Mouse (Mus musculus): ENCODE results near the gene Enthd1. TPM values are rescaled to one million over a fixed set of nuclear protein-coding genes. Genes with fewer than 3 reads are reported as not detected.
A peak's percentile ranks its signal among the peaks of the same experiment; 100 is the strongest.

The Enthd1 gene
- polyA plus RNA-seq, 1 experiment from 2014 or later = not detected

GRCm38 (mm10) chr15:80572811-80573520 lies 8.0 kb upstream of the Enthd1 start:
- ChIA-PET POLR2A (no interaction called here), CTCF (no interaction called here)

DNA sequence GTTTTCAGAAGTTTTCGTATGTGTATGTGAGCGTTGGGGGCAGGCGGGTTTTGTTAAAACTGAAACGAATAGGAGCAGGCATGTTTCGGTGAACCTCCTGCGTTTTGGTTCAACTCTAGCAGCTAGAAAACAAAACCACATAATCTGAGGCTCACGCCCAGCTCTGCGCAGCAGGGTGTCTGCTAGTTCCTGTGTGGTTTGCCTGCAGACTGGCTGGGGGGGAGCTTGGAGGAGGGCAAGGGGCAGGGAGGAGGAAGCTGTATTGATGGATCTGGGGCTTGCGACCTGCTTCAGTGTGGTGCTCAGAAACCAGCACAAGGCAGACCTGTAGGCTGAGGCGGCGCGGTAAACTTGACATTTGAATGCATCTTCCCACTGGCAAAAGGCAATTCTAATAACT lies 7.3 kb upstream of the Enthd1 start, which contains the start of gene Grap2:
Gene Grap2 (plus strand): TSS at position 304 of the 400 bp plus-strand sequence.
- CTCF ChIA-PET = no interaction called here
- ATAC-seq = no peak
- POLR2A ChIA-PET = interaction anchor here (0.5 kb wide), 1 partner anchor 14 kb away, joined by 3 read pairs; no protein-coding TSS in a partner anchor
- TF ChIP-seq CTCF (IDR thresholded peaks at IDR 0.05) = no peak
- peaks cover 41% of the 10 kb centered on the region for H3K27me3 ChIP-seq
- in situ Hi-C loops (cut with MboI; ENCODE audit: low pct_unique_long_range_greater_than_20kb) = no loop called here
- no peak for DNase-seq (ENCODE audit: low read depth, low spot score)

More at GRCm38 (mm10) chr15:80572811-80573520, 8.0 kb upstream of the Enthd1 start:
- ATAC-seq = no peak
- no peak for TF ChIP-seq CTCF (IDR thresholded peaks at IDR 0.05)
- DNase-seq (ENCODE audit: low read depth, low spot score) = no peak
- H3K27me3 ChIP-seq = peaks cover 45% of the 10 kb centered on the region
- in situ Hi-C loops (cut with MboI; ENCODE audit: low pct_unique_long_range_greater_than_20kb) = no loop called here

- in situ Hi-C loops (cut with MboI; ENCODE audit: low pct_unique_long_range_greater_than_20kb) = no loop called here
- no peak for TF ChIP-seq CTCF (IDR thresholded peaks at IDR 0.05)
- ChIA-PET CTCF (no interaction called here), POLR2A (no interaction called here)
- ATAC-seq = no peak
- H3K27me3 ChIP-seq = peaks cover 35% of the 10 kb centered on the region
- no peak for DNase-seq (ENCODE audit: low read depth, low spot score)
Measured at GRCm38 (mm10) chr15:80571611-80572010, 6.7 kb upstream of the Enthd1 start.

- CTCF ChIA-PET = no interaction called here
- in situ Hi-C loops (cut with MboI; ENCODE audit: low pct_unique_long_range_greater_than_20kb) = no loop called here
- POLR2A ChIA-PET = interaction anchor here (0.7 kb wide), 1 partner anchor 1082 kb away, joined by 3 read pairs; no protein-coding TSS in a partner anchor
- ATAC-seq (no peak), DNase-seq (ENCODE audit: low read depth, low spot score) (no peak)
- H3K27me3 ChIP-seq = peaks cover 34% of the 10 kb centered on the region
- TF ChIP-seq CTCF (IDR thresholded peaks at IDR 0.05) = no peak
Measured at GRCm38 (mm10) chr15:80570226-80570625, 5.3 kb upstream of the Enthd1 start.

- POLR2A ChIA-PET = no interaction called here
- H3K27me3 ChIP-seq = peaks cover 31% of the 10 kb centered on the region
- no peak for ATAC-seq
- no peak for TF ChIP-seq CTCF (IDR thresholded peaks at IDR 0.05)
- CTCF ChIA-PET = no interaction called here
- DNase-seq (ENCODE audit: low read depth, low spot score) = no peak
- in situ Hi-C loops (cut with MboI; ENCODE audit: low pct_unique_long_range_greater_than_20kb) = no loop called here
Measured at GRCm38 (mm10) chr15:80569205-80569604, 4.2 kb upstream of the Enthd1 start.

DNA sequence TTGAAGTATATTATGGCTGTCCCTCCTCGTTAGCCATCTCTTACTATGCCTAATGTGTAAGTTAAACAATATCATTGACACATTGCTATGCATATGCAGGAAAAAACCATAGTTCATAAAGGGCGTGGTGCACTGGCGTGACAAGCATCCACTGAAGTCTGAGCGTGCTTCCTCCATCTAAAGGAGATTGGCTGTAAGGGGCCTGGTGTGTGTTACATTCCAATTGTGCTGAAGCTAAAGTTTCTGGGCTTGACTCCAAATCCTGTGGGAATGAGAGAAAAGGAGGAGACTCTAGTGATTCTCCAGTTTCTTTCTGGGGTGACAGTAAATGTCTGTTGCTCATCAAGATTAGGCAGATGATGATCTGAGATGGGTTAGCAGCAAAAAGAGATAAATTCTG lies 2.8 kb upstream of the Enthd1 start:
- CTCF ChIA-PET = no interaction called here
- POLR2A ChIA-PET = no interaction called here
- in situ Hi-C loops (cut with MboI; ENCODE audit: low pct_unique_long_range_greater_than_20kb) = no loop called here
- ATAC-seq (no peak), DNase-seq (ENCODE audit: low read depth, low spot score) (no peak)
- peaks cover 22% of the 10 kb centered on the region for H3K27me3 ChIP-seq
- no peak for TF ChIP-seq CTCF (IDR thresholded peaks at IDR 0.05)

DNA sequence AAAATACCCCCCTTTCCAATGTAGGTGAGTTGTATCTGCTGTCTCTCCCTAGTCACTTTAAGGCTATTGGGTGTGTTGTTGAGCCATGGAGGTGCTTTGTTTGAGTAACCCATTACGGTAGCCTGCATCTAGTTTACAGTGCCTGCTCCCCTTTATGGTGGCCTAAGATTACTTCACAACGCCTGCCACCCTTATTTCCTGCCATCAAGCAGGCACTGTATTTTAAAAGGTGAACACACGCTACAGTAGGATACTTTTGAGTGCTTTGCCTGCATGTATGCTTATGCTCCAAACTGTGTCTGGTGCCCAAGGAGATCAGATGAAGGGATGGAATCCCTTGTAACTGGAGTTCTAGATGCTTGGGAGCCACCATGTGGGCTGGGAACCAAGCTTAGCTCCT lies 2.2 kb upstream of the Enthd1 start:
- no peak for TF ChIP-seq CTCF (IDR thresholded peaks at IDR 0.05)
- CTCF ChIA-PET = no interaction called here
- POLR2A ChIA-PET = no interaction called here
- in situ Hi-C loops (cut with MboI; ENCODE audit: low pct_unique_long_range_greater_than_20kb) = no loop called here
- ATAC-seq = no peak
- H3K27me3 ChIP-seq = peaks cover 18% of the 10 kb centered on the region
- no peak for DNase-seq (ENCODE audit: low read depth, low spot score)

- DNase-seq (ENCODE audit: low read depth, low spot score) = no peak
- ChIA-PET POLR2A (no interaction called here), CTCF (no interaction called here)
- no peak for TF ChIP-seq CTCF (IDR thresholded peaks at IDR 0.05)
- in situ Hi-C loops (cut with MboI; ENCODE audit: low pct_unique_long_range_greater_than_20kb) = no loop called here
- peaks cover 15% of the 10 kb centered on the region for H3K27me3 ChIP-seq
- no peak for ATAC-seq
Measured at GRCm38 (mm10) chr15:80566696-80567095, 1.7 kb upstream of the Enthd1 start.

DNA sequence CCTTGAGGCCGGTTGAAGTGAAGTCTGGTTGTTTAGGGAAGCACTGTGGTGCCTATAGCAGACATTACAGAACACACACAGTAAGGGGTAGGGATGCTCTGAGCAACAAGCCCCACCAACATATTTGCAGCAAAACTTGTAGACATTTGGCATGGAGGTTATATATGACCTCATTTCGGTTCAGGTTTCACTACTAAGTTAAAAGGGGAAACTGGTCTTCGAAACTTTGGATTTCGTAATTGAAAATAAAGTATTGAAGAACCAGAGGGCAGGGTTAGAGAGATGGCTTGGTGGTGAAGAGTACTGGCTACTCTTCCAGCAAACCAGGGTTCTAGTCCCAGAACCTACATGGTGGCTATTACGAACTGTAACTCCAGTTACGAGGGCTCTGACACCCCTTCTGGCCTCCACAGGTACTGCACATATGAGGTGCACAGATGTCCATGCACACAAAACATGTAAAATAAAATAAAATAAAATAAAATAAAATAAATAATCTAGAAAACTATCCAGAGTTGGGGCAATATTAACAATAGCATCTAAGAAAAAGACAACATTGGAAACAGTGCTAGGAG lies 1.2 kb downstream of the Enthd1 start:
- no peaks in the 10 kb centered on the region for H3K27me3 ChIP-seq
- in situ Hi-C loops (cut with MboI; ENCODE audit: low pct_unique_long_range_greater_than_20kb) = no loop called here
- POLR2A ChIA-PET = no interaction called here
- peak; percentile 56 for TF ChIP-seq CTCF (IDR thresholded peaks at IDR 0.05)
- CTCF ChIA-PET = no interaction called here
- DNase-seq (ENCODE audit: low read depth, low spot score) (no peak), ATAC-seq (no peak)

GRCm38 (mm10) chr15:80562446-80562845 lies 2.5 kb downstream of the Enthd1 start:
- no peak for DNase-seq (ENCODE audit: low read depth, low spot score)
- CTCF ChIA-PET = interaction anchor here (0.7 kb wide), 1 partner anchor 17 kb away, joined by 3 read pairs; no protein-coding TSS in a partner anchor
- no peak for TF ChIP-seq CTCF (IDR thresholded peaks at IDR 0.05)
- no peak for ATAC-seq
- POLR2A ChIA-PET = no interaction called here
- in situ Hi-C loops (cut with MboI; ENCODE audit: low pct_unique_long_range_greater_than_20kb) = no loop called here
- H3K27me3 ChIP-seq = no peaks in the 10 kb centered on the region
